Mouse (Mus musculus): Measurements from ENCODE around the gene Ewsr1.

Gene Ewsr1

DNA sequence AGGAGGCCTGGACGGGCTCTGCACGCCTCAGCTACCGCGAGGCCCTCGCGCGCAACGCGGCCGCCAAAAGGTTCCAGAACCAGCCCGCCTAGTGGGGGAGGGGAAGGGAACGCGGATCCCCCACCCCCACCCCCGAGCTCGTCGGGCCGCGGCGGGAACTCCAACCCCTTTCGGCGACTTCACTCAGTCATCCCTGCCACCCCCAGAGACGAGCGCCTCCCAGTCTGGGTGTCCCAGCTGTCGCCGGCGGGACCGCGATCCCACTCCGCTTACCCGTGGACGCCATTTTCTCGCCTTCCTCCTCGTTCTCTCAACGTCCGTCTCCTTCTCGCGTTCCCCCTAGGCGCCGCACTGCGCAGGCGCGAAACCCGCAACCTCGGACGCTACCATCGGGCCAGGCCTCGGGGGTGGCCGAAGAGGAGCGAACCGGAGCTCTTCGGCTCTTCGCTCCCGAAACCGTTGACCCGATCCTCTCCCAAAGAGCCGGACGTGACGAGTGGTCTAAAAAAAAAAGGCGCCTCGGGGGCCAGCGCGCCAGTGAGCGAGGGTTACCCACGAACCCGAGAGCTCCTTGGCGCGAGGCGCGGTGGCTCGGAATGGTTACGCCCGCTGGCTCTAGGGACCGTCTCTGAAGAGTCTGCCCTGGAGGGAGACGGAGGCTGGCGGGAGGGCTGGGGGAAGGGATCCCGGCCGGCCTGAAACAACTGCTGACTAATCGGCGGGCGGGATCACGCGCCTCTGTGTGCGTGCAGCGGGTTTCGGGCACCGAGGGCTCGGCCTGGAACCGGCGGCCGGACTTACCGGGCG lies at the start of gene Ewsr1, which contains the start of gene Rhbdd3:
Ewsr1 (minus strand) TSS at position 531 of the 807 bp plus-strand sequence.
Rhbdd3 (plus strand) TSS at position 191 of the 807 bp plus-strand sequence.
- peak; percentile 89 for DNase-seq (ENCODE audit: extremely low spot score, low read depth, low spot score)

DNA sequence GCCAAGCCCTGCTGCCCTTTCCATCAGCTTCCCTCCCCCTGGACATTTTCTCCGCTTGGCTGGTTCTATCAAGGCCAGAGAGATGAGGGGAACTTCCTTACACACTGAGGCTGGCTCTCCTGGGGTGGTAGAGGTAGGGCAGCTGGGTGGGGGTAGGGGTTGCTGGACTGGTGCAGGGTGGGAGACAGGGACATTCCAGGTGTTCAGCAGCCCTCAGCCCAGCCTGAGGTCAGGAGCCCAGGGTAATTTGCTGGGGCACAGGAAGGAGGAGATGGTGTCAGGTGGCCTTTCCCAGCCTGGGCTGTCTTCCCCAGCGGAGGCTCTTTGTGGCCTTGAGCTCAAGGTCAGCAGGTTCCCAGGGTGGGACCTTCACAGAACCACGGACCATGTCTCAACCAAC lies 46.5 kb upstream of the Ewsr1 start:
- DNase-seq (ENCODE audit: extremely low spot score, low read depth, low spot score): no peak

DNA sequence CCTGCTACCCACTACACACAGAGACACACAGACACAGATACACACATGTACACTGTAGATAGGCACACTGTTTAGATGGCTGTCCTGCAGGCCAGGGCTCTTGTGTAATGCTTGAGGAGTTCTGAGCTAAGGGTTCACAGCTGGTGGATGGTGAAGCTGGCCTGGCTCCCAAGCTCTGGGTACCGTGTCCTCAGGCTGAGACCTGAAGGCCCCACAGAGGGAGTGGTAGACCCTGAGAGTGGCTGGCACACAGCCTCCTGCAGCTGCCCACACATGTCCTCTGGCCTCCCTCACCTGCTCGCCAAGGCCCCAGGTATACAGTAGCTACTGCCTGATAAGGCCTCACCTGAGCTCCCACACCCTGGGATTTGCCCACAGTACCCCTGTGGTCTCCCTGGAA lies 42.9 kb upstream of the Ewsr1 start:
- no peak for DNase-seq (ENCODE audit: extremely low spot score, low read depth, low spot score)

DNA sequence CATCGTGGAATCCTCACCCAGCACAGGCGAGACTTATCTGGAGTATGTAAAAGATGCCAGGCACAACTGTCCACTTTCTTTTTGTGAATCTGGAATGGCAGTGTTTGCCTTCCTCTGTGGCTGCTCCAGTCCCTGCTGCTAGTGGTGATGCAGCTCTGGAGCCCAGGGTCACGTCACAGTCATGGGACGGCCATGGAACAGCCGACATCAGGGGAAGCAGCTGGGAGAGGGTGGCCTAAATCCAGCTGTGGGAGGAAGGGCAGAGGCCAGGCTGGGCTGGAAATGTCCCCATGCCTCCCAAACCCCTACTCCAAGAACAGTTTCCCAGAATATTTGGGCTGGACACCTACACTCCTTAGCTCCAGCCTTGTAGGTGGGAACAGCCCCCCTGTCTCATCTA lies 42.2 kb upstream of the Ewsr1 start:
- no peak for DNase-seq (ENCODE audit: extremely low spot score, low read depth, low spot score)

DNA sequence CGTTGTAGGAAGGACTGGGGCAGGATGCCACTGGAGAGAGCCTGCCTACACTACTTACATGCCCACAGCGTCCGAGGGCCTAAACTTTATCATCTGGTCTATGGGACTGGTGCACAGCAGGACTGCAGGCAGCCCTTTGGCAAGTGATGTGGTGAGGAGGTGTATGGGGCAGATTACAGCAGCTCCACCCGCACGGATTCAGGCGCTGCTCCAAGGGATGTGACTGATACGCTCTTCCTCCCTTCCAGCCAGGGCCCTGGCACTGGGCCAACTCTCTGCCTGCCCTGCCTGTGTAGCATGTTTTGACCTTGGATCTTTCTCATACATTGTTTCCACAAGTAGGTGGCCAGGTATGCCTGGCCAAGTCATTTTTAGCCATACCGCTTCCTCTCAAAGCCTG lies 41.6 kb upstream of the Ewsr1 start:
- DNase-seq (ENCODE audit: extremely low spot score, low read depth, low spot score): no peak

DNA sequence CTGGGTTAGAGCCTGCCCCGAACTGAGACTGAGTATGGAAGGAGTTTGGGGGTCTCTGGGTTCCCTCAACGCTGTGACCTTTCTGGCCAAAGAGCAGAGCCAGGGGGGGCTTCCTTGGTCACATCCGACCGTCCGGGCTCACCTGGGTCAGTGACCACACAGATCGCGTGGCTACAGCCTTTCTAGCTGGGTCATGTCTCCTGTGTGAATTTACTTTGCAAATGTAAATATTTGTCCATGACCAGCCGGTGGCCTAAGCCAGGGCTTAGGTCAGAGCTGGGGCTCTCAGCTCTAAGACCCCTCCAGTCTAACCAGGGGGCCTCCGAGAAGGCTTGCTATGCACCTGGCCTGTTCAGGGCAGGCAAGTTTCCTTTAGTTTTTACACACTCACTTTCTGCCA lies 40.3 kb upstream of the Ewsr1 start:
- no peak for DNase-seq (ENCODE audit: extremely low spot score, low read depth, low spot score)

DNA sequence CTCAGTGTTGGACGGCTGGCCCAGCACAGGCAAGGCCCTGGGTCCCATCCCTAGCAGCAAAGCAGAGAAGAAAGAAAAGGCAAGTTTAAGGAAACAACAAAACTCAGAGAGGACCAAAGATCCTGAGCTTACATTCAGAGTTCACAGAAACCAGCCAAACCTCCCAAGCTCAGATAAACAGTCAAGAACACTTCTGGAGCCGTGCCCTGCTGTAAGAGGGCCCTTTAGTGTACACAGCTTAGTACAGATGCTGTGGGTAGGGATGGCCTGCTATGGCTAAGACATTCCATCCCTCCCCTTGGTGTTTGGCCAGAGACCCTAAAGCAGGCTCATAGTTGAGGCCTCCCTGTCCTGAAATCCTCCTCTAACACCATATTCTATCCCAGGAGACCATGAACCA lies 39.6 kb upstream of the Ewsr1 start:
- no peak for DNase-seq (ENCODE audit: extremely low spot score, low read depth, low spot score)

DNA sequence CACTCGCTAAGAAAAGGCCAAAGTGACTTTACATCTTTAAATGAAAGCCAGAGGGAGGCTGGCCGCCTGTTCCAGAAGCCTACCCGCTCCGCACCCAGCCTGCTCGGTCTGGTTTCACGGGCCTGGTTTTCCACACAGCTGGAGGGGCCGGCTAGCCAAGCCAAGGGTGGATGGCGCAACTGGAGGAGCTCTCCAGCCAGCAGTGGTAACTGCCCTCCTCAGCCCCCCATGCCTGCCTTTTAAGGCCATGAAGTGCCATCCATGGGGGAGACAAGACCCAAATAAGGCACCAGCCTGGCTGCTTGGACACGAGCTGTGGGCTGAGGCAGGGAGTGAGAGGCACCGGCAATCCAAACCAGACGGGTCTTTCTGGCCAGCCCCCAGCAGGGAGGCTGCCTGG lies 36.8 kb upstream of the Ewsr1 start:
- DNase-seq (ENCODE audit: extremely low spot score, low read depth, low spot score): no peak

DNA sequence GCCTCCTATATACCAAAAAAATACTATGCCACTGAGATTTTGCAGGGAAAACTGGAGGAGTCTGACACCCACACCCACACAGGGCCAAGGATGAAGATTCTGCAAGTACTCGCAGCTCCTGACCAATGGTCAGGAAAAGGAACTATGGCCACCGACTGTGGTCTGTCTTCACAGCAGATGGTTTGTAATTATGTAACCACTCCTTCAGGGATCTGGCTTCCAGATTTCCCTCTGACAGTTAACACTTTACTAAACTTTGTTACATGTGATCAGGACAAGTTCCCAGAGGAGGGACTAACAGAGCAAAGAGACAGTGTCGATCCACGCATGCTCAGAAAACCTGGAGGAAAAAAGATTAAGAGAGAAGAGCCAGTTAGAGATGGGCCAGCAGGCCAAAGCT lies 33.7 kb upstream of the Ewsr1 start:
- no peak for DNase-seq (ENCODE audit: extremely low spot score, low read depth, low spot score)

DNA sequence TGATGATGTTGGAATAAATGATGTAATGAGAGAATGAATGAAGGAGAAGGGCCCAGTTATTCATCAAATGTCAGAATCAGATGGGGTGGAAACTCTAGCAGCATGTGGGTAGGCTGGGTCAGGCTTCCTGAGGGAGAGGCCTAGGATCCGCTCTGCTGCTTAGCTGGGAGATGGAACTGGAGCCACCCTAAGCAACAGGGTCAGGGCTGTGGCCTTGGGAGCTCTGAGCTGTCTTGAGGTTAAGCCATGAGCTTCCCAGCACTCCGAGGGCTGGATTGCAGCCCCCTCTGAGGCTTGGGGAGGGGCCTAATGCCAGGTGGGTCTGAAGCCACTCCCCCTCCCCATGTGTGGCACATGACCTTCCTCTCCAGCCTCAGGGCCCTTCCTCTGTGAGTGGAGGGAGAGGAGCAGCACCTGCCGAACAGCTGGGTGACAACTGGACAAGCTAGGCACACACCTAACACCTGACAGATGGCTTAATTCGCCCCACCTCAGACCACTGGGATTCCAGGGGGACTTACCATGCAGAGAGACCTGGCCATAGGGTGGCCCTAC lies 31.1 kb upstream of the Ewsr1 start:
- DNase-seq (ENCODE audit: extremely low spot score, low read depth, low spot score): no peak

DNA sequence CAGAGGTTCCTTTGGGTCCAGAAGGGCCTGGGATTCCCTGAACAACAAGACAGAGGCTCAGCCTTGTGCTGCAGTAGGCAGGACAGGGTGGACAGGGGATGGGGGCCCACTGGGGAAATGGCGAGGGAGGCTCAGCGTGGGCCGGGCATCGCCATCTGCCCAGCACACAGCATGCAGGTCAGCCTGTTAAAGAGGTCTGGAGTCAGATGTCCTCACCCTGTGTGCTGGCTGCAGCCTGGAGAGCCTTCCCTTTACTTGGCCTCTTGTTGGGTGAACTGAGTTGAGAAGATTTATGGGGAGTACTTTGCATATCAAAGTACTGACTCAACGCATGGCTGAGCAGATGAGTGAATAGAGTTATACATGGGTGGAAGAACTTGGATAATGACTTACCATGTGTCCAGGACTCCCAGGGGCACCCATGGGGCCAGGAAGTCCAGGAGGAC lies 30.0 kb upstream of the Ewsr1 start:
- DNase-seq (ENCODE audit: extremely low spot score, low read depth, low spot score): no peak

DNA sequence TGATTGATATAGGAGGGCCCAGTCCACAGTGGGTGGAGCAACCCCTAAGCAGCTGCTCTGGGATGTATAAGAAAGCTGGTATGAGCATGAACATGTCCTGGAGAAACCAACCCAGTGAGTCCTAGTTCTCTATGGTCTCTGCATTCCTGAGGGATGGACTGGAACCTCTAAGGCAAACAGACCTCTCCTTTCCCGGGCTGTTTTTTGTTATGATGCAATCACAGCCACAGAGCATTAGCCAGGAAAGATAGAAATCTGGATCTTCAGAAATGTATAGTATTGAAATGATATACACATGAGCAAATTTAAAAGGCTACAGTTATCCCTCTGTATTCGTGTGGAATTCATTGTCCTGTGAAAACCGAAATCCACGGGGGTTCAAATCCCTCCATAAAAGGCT lies 26.6 kb upstream of the Ewsr1 start:
- DNase-seq (ENCODE audit: extremely low spot score, low read depth, low spot score): no peak

DNA sequence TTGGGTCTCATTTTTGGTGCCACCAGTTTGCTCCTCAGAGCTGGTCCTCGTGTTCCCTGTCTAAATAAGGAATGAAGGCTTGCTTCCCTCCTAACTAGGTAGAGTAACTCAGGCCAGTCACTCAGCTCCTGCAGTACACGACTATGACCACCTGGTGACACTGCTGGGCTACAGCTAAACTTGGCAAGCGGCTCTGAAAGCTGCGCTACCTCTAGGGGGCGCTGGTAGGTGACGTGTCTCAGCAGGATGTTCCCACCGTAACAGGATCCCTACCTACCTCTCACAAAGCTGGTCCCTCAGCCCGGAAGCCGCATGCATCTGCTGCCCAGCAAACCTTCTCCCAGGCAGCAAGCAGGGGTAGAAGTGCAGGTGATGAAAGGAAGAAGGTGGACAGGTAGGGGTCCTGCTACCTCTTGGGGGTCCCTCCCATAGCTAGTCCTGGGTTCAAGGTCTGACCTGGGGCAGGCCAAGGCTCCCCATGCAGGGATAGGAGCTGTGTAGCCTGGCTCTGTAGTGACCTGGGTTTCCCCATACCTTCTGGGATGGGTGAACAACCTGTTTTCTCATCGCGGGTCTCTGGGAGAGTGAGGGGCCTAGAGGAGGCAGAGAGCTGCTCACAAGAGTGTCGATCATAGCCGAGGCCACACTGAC lies 16.0 kb upstream of the Ewsr1 start:
- DNase-seq (ENCODE audit: extremely low spot score, low read depth, low spot score): peak; percentile 87

DNA sequence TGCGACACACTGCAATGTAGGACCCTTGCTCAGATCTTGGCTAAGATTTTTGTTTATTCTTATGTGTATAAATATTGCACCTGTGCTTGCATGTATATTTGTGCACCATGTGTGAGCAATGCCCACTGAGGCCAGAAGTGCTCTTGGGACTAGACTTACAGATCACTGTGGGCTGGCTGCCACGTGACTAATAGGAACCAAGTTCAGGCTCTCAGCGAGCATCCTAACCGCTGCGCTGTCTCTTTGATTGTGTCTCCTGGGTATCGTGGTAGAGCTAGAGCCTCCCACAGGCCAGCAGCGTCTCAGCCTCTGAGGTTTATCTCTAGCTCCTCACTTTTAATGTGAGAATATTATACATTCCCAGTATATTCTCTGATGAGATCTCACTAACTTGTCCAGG lies 14.6 kb upstream of the Ewsr1 start:
- DNase-seq (ENCODE audit: extremely low spot score, low read depth, low spot score): no peak

DNA sequence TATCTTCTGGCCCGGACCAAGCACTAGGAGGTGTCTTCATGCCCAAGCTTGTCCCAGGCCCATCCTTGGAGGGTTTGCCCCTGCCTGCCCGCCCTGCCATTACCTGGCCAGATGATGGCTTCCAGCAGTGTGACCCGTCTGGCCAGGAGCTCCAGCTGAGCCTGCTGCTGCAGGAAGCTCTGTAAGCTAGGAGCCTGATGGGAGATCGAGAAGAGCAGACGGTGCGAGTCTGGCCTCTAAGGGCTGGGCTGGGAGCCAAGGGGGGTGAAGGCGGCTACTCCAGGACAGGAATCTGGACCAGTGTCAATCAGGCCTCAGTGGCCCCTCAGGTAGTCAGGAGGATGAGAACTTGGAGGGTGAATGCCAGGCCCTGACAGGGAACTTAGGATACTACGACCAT lies 10.4 kb upstream of the Ewsr1 start:
- no peak for DNase-seq (ENCODE audit: extremely low spot score, low read depth, low spot score)

DNA sequence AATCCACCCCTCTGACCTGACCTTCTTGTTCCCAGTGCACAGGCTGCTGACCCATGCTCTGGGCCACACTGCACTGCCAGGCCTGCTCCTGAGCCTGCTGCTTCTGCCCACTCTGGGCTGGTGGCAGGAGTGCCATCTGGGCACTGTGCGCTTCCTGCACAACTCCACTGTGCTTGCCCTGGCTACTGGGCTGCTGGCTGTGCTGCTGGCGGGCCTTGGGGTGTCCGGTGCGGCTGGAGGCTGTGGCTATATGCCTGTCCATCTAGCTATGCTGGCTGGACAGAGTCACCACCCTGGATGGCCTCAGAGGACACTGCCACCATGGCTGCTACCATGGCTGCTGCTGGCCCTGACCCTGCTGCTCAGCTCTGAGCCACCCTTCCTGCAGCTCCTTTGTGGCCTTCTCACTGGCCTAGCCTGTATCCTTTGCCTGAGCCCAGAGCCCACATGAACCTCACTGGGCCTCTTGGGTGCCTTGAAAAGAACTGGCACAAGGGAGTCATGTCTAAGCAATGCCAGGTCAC lies 5.0 kb upstream of the Ewsr1 start:
- DNase-seq (ENCODE audit: extremely low spot score, low read depth, low spot score): no peak

DNA sequence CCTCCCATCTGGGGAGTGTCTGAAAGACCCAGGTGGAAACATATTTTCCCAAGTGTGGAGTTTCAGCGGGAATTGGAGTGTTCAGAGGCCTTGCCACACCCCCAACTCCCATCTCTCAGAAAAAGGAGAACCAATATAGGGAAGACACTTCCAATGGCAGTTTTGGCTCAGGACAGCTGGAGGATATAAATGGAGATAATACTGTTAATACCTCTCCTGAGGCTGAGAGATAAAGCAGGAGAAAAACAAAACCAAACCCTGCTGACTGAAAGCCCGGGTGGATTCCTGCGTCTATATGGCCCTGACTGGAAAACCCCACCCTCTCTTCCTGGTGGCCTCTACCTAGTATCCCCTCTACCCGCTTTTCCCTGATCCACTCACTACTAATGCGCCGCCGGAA lies 3.3 kb upstream of the Ewsr1 start:
- DNase-seq (ENCODE audit: extremely low spot score, low read depth, low spot score): no peak

DNA sequence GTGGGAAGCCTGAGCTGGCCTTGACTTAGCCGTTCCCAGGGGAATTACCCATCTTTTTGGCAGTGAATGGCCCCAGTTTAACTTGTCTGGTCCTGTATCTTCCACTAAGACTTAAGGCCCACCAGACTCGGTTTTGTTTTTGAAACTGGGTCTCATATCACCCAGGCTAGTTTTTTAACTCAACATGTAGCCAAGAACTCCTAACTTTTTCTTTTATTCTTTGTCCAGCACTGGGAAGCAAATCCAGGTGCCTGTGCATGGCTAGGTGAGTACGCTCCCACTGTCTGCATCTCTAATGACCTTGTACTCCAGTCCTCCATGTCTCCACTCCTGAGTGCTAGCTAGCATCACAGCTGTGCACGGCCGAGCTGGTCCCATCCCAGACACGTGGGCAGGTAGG lies 2.6 kb upstream of the Ewsr1 start:
- DNase-seq (ENCODE audit: extremely low spot score, low read depth, low spot score): no peak

DNA sequence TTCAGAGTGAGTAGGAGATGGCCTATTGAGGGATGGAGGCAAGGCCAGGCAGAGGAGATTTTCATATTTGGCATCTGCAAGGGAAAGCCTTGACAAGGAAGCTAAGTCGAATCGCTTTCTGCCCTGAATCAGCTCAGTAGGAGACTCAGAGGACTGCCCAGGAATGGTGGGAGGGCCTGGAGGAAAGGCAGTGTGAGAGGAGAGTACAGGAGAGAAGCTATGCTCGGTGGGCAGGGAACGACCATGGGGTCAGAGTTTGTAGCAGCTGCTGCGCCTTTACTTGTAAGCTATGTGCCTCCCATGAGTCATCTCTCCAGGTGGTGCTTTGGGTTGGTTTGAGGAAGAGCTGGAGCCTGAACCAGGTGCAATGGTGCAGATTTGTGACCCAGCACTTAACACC lies 1.7 kb upstream of the Ewsr1 start:
- no peak for DNase-seq (ENCODE audit: extremely low spot score, low read depth, low spot score)

DNA sequence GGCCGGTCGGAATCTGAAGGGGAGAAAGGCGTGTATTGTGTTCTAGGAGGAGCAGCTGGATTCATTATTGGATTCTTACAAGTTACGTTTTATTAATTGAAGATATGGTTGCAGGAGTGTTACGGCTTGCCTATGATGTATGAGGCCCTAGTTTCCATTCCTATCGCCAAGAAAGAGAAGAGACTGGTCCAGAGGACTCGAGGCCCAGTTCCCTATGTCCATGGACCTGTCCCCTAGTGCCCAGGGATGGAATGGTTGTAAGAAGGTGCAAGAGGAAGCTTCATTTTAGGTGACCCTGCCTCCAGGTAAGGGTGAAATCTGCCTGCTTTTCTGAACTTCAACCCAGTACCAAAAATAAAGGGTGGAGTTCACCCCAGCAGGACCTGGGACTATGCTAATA lies 1.2 kb upstream of the Ewsr1 start:
- no peak for DNase-seq (ENCODE audit: extremely low spot score, low read depth, low spot score)

DNA sequence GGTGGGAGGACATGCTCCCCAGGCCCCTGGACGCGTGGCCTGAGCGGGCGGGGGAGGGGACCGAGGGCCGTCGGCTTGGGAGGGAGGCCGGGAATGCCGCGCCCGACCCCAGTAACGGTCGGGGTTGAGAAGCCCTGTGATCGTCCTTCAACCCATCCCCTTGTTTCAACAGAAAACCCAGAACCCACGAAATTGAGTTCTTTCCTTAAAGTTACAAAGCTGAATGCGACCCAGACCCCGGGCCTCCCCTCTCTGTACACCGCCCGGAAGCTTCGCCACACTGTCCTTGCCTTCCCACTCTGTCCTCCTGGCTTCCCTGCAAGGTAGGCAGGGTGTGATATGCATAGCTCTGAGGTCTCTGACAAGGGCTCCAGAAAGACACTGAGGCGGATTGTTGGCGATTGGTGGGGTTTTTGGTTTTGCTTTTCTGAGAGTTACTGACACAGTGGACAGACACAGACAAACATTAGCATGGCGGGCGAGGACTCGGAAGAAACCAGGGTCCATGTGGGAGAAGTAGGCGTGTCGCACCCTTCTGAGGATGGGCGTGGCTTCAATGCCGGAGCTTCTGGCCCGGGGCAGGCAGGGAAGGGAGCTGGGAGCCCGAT lies 614 bp upstream of the Ewsr1 start:
- DNase-seq (ENCODE audit: extremely low spot score, low read depth, low spot score): peak; percentile 64
